Mouse (Mus musculus): Measurements from ENCODE around the gene Tns1.

- TF ChIP-seq CTCF (IDR thresholded peaks at IDR 0.05; ENCODE audit: control insufficient read depth, insufficient read depth, low read length) = no peak
- no peak for TF ChIP-seq POLR2A (IDR thresholded peaks at IDR 0.05; ENCODE audit: borderline replicate concordance, control insufficient read depth, low read depth, low read length)
Observed at GRCm38 (mm10) chr1:74090329-74090728, 33.9 kb downstream of the Tns1 start.

Measured in bone marrow, adult 2 months (tissue).